Mouse (Mus musculus) ovary, postnatal 14 days (tissue): Measurements from ENCODE around the gene 9530068E07Rik.
"Not testable (repeated sequence)": the region's sequence is repeated elsewhere in the genome, so short reads cannot be mapped to it uniquely, and the experiment has no call there.

ENCODE experiments used
- DNase-seq: peaks from one replicate; pipeline ENCODE4 v3.0.0; 2022; ENCODE audit warnings: low spot score

Gene 9530068E07Rik

DNA sequence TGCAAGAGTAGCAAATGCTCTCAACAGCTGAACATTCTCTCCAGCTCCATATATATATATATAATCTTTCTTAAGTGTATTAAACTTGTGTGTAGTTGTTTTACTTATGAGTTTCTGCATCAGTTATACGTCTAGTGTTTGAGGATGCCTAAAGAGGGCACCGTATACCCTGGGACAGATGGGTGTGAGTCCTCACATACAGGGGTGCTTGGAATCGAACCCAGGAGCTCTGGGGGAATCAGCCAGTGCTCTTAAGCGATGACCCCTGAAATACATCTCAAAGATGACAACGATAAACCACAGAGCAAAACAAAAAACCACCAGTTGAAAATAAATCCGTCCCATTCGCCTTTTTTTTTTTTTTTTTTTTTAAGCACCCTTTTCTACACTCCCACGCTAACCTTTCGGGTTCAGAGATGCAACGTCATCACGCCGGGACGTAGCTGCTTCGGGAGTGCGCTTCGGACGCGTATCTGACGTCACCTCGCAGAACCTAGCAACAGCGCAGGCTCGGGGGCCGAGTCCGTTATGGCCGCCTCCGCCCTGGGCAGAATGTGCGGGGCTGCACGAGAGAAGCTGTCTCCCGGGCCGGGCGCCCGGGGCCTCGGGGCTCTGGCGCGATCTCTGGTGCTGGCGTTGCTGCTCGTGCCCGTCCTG, at the start of gene 9530068E07Rik:
TSS of gene 9530068E07Rik (plus strand) at position 489 of the 657 bp plus-strand sequence.
- DNase-seq = peak; percentile 85

- DNase-seq = peak; percentile 30
Measured at GRCm38 (mm10) chr11:52346635-52347005, 49.6 kb upstream of the 9530068E07Rik start.

DNA sequence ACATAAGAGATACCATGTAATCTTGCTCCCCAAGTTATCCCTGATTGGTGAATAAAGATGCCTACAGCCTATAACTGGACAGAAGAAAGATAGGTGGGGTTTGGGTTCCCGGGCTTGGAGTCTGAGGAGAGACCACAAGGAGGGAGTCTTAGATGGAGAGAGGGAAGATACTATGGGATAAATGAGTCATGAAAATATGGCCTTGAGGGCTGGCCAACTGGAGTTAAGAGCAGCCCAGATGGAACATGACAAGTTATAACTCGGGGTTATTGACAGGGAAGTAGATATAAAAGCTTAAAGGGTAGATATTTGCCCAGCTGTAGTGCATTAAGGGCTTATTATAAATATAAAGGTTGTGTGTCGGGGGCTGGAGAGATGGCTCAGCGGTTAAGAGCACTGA, 48.1 kb upstream of the 9530068E07Rik start:
- DNase-seq = no peak

DNA sequence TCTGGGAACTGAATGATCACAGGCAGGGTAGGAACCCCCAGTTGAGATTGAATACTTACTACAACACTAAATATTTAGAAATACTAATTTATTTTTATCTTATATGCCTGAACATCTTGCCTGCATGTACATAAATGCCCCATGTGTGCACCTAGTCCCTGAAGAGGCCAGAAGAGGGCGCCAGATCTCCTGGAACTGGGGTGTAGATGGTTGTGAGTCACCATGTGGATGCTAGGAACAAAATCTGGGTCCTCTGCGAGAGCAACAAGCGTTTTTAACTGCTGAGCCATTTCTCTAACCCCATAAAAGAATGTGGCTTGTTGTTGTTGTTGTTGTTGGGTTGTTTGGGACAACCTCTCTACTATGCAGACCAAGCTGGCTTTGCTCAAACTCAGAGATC, 47.5 kb upstream of the 9530068E07Rik start:
- no peak for DNase-seq

- DNase-seq = no peak
Measured at GRCm38 (mm10) chr11:52350924-52351323, 45.3 kb upstream of the 9530068E07Rik start.

- no peak for DNase-seq
Measured at GRCm38 (mm10) chr11:52352271-52352670, 44.0 kb upstream of the 9530068E07Rik start.

- DNase-seq = no peak
Measured at GRCm38 (mm10) chr11:52354644-52355043, 41.6 kb upstream of the 9530068E07Rik start.

GRCm38 (mm10) chr11:52355601-52356000, 40.6 kb upstream of the 9530068E07Rik start:
- no peak for DNase-seq

- DNase-seq = not testable (repeated sequence)
Measured at GRCm38 (mm10) chr11:52357091-52357490, 39.1 kb upstream of the 9530068E07Rik start.

DNA sequence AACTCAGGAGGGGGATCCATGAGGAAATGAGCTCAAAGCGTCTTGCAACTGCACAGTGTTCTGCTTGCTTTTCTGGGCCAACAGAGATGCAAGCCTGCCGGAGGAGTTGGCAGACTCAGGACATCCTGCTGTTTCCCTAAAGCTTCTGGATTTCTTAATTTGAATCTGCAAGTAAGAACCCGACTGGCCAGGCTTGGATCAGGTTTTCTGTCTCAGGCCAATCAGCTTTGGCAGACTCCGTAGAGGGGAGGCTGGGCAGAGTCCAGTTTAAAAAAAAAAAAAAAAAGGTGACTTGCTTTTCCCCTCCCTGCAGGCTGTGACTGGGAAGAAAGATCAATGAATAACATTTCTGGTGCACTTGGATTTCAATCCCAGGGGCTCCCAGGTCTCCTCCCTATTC, 37.7 kb upstream of the 9530068E07Rik start:
- DNase-seq = no peak

DNA sequence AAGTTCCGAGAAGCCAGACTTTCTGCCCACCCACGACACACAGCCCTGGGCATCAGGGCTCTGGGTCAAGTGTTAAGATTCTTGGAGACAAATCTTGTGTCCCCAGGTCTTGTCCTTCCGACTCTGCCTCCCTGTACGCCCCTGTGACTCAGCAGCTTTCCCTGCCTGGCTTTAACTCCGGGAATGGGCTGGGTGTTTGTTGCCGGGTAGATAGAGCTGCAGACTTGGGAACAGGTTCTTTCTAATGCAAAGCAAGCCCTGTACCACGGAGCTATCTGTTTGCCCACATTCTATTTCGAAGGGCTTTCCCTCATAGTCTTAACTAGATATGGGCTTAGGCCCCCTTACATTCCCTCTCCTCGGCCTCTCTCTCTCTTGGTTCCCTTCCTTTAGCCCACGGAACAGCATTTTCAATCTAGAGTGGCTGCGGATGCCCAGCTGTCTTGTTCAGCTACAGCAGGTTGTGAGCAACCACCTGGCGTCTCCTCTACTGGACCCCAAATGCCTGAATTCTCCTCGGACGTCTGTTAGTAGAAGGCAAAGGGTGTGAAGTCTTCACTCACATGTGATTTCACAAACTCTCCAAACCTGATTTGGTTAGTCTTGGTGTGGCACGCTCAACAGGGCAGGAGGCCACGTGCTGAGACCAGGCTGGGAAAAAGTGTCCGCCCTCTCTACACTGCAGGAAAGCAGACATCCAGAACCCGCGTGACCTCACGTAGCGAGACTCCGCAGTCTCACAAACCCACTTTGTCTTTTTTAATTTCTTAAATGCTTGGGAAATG, 36.4 kb upstream of the 9530068E07Rik start:
- DNase-seq = no peak

DNA sequence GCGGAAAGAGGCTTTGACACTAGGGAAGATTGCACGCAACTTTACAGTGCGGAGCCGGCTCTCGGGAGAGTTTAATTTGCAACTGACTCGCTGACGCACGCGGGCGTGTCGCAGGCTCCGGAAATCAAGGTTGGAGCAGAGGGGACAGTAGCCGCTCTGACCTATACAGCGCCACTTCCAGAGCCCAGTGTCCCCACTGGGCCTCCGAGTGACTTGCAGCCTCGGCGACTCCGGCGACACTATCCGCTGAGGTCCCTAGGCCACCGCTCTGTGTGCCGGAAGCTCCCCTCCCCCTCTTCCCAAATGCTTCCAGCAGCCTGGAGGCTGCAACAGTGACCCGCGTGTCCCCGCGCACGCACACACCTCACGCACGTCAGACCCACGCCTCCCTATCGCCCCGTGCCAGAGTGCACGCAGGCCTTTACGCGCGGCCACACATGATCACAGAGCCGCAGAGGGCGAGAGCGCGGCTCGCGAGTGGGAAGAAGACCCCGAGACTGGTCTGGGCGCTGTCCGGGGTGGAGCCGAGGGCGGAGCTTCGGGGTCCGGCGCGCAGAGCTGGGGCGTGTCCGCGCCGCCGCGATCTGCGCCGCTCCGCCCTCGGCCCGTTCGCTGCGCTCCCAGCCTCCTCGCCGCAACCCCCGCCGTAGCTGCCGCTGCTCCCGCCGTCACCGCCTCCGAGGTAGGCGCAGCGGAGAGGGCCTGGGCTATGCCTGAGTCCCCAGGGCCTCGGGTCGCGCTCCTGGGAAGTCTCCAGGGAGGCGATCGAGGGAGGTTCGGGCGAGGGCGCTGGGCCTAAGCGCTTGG, 35.6 kb upstream of the 9530068E07Rik start, which contains the start of gene Vdac1:
TSS of gene Vdac1 (plus strand) at position 390 of the 807 bp plus-strand sequence.
- DNase-seq = peak; percentile 80

GRCm38 (mm10) chr11:52361287-52361921, 34.8 kb upstream of the 9530068E07Rik start:
- DNase-seq = peak; percentile 42

GRCm38 (mm10) chr11:52364376-52364775, 31.9 kb upstream of the 9530068E07Rik start:
- DNase-seq = no peak

DNA sequence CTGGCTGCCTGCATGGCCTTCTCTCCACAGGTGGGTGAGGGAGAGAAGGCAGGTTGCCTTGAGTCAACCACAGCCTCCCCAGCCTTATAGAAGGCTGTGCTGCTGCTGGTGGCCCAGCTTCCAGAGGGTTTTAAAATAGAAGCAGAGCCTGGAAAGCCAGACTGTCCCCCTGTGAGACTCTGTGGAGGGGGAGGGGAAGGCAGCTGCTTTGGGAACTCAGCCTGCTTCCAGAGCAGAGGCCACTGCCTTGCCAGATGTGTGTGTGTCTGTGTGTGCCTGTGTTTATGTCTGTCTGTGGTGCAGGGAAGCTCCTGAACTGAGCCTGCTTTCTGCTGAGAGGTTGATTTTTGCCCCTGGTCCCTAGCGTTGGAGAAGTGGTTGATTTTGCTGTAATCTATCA, 31.1 kb upstream of the 9530068E07Rik start:
- no peak for DNase-seq

- no peak for DNase-seq
Measured at GRCm38 (mm10) chr11:52366358-52366757, 29.9 kb upstream of the 9530068E07Rik start.

- DNase-seq = no peak
Measured at GRCm38 (mm10) chr11:52368176-52368985, 27.8 kb upstream of the 9530068E07Rik start.

DNA sequence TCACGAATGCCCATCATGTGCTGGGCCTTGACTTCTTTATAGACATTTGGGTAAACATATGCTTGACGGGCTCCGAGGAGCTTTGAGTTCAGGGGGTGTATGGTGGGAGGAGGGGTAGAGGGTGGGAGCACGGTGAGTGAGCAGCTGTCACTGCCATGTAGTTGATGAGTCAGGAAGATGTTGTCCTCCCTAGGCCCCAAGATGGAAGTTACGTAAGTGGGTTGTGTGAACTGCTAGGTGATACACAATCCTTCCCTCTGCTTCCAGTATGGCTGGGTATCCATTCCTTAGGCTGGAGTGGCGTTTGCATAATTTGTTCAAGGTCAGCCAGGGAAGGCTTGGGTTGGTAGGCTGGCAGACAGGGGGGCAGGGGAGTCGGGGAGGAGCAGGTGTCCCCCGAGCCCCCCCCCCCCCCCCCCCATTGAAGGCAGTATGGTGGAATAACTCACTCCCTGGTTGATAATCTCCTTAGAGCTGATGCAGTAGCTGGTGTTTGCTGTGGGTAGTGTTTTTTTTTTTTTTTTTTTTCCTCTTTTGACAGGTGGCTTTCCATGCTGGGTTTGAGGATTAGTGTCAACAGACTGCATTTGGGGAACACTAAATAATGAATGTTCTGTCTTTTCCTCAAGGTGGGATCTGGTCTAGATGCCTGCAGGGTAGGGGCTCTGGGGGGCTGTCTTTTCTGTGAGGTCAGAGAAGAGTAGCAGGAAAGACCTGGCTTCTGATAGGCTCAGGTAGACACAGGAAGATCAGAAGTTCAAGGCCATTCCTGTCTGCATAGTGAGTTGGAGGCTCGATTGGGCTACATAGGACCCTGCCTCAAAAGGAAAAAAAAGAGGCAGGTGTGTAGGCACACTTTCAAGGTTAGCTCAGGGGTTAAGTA, 26.7 kb upstream of the 9530068E07Rik start:
- no peak for DNase-seq

DNA sequence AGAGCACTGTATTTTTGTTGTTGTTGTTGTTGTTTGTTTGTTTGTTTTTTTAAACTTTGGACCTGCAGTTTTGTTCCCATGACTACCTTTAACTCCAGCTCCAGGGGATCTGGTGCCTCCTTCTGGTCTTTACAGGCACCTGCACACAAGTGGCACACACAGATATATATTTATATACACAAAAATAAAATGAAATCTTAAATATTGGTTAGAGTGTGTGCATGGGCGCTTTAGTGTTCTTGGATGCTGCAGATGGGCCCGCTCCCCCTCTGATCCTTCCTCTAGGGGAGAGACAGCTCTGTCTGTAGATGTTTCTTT, 26.1 kb upstream of the 9530068E07Rik start:
- no peak for DNase-seq

DNA sequence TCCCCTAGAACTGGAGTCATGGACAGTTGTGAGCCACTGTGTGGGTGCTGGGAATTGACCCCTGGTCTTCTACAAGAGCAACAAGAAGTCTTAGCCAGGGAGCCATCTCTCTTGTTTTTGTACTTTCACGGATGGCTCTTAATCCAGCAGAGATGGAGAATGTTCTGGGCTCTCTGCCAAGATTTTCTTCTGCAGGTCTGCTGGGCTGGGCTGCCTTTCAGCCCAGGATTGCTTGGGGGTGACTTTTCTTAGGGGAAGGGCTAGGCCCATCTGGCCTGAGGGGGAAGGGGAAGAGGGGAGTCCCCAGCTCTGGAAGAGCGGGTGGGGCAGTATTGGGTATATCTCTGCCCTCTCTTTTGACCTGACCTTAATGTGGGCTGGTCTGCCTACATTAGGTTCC, 25.7 kb upstream of the 9530068E07Rik start:
- peak; percentile 25 for DNase-seq
